ENCODE assay signal across 1 mouse cellular context in genomic region chr9:21936692-21937570, GRCm38 (mm10).
TF ChIP-seq lines count a peak whose summit lies in the region.

Gene Plppr2, plus strand, starts transcription at chr9:21937033.

TF ChIP-seq in MEL, 35 proteins besides CTCF, POLR2A, EP300 and RAD21 (continued from another document):
- no peak for TF ChIP-seq MEF2A (IDR thresholded peaks at IDR 0.05; ENCODE audit: extremely low read depth, insufficient replicate concordance, low read depth, low read length, poor library complexity, severe bottlenecking)
- TF ChIP-seq MYC (IDR thresholded peaks at IDR 0.05; ENCODE audit: low read depth, low read length): peak; percentile 12; the same call in 1 of the 2 replicates
- TF ChIP-seq NELFE (IDR thresholded peaks at IDR 0.05; ENCODE audit: low read depth, low read length): peak; percentile 39
- TF ChIP-seq BHLHE40 (IDR thresholded peaks at IDR 0.05; ENCODE audit: borderline replicate concordance, low read depth, low read length): no peak
- peak; percentile 14; the same call in 1 of the 2 replicates for TF ChIP-seq ZMIZ1 (IDR thresholded peaks at IDR 0.05; ENCODE audit: low read depth, low read length)
- no peak for TF ChIP-seq POLR2AphosphoS5 (IDR thresholded peaks at IDR 0.05; ENCODE audit: borderline replicate concordance, low read depth, low read length)
- no peak for TF ChIP-seq KAT2A (conservative IDR thresholded peaks at IDR 0.05; ENCODE audit: low read depth, low read length)
- no peak for TF ChIP-seq USF2 (IDR thresholded peaks at IDR 0.05; ENCODE audit: borderline replicate concordance in 1 of 2, insufficient read depth in 1 of 2, low read depth in 1 of 2, low read length in 2 of 2)
- TF ChIP-seq SMC3 (IDR thresholded peaks at IDR 0.05; ENCODE audit: low read depth, low read length): 0 out of 2 replicates have a peak, but pooled peaks have one; percentile 11
- TF ChIP-seq ETS1 (IDR thresholded peaks at IDR 0.05; ENCODE audit: low read depth, low read length): no peak; the same call in 1 of the 2 replicates
- no peak for TF ChIP-seq POLR2AphosphoS2 (IDR thresholded peaks at IDR 0.05; ENCODE audit: low read length)
- TF ChIP-seq ZNF384 (IDR thresholded peaks at IDR 0.05; ENCODE audit: low read depth, low read length): no peak
- TF ChIP-seq RCOR1 (IDR thresholded peaks at IDR 0.05; ENCODE audit: low read depth, low read length): peak; percentile 94
- TF ChIP-seq ZC3H11A (IDR thresholded peaks at IDR 0.05; ENCODE audit: low read depth, low read length): no peak
- no peak for TF ChIP-seq TAL1 (IDR thresholded peaks at IDR 0.05; ENCODE audit: low read length)
